Mouse (Mus musculus) natural killer cell, adult 2 months (primary cell): ENCODE results near the gene Olfr983.

Experiments
- DNase-seq, 2 experiments: peaks; one replicate each; pipeline ENCODE4 v3.0.0; 2022; ENCODE audit warnings: low spot score in 2 of 2

Olfr983 gene

GRCm38 (mm10) chr9:40093495-40093894 lies at the start of gene Olfr983:
Gene Olfr983 (minus strand): TSS chr9:40093595.
- no peak for DNase-seq

- DNase-seq = no peak
Measured at GRCm38 (mm10) chr9:40141544-40141943, 48.1 kb upstream of the Olfr983 start.

GRCm38 (mm10) chr9:40139484-40139883 lies 46.1 kb upstream of the Olfr983 start:
- no peak for DNase-seq

- no peak for DNase-seq
Measured at GRCm38 (mm10) chr9:40136987-40137688, 43.7 kb upstream of the Olfr983 start.

GRCm38 (mm10) chr9:40130556-40130955 lies 37.2 kb upstream of the Olfr983 start:
- DNase-seq = no peak

- no peak for DNase-seq
Measured at GRCm38 (mm10) chr9:40130084-40130483, 36.7 kb upstream of the Olfr983 start, which contains the start of gene Olfr985. Gene Olfr985 (minus strand): TSS chr9:40130184.

GRCm38 (mm10) chr9:40117287-40117659 lies 23.9 kb upstream of the Olfr983 start:
- DNase-seq = no peak

GRCm38 (mm10) chr9:40116645-40117286 lies 23.4 kb upstream of the Olfr983 start:
- no peak for DNase-seq

GRCm38 (mm10) chr9:40114106-40114505 lies 20.7 kb upstream of the Olfr983 start, which contains the start of gene Olfr984:
Gene Olfr984 (minus strand): TSS chr9:40114206.
- no peak for DNase-seq

GRCm38 (mm10) chr9:40094769-40095168 lies 1.4 kb upstream of the Olfr983 start:
- no peak for DNase-seq

GRCm38 (mm10) chr9:40073529-40073928 lies 19.9 kb downstream of the Olfr983 start, which contains the start of gene Olfr982:
Gene Olfr982 (plus strand): TSS chr9:40073829.
- DNase-seq = no peak

- no peak for DNase-seq
Measured at GRCm38 (mm10) chr9:40050138-40050537, 43.3 kb downstream of the Olfr983 start.
